Comparison of ENCODE assay signal across 8 mouse cellular contexts in genomic region chr6:40235793-40236470, GRCm38 (mm10).
DNase-seq lines count a peak whose midpoint lies in the region; ATAC-seq and TF ChIP-seq lines count a peak whose summit lies in the region.

No protein-coding gene starts in this region.

- TF ChIP-seq POLR2A in ES-Bruce4 (IDR thresholded peaks at IDR 0.05; ENCODE audit: insufficient read depth, low read length), result no peak

- no peak for ATAC-seq in erythroid progenitor cell, adult 5-6 weeks (replicated peaks; ENCODE audit: low FRiP score, poor library complexity, severe bottlenecking)

- no peak overlapping the region for H3K9ac ChIP-seq in ES-Bruce4 (ENCODE audit: low read depth, poor library complexity, severe bottlenecking)

- no peak for TF ChIP-seq EP300 in ES-Bruce4 (IDR thresholded peaks at IDR 0.05; ENCODE audit: insufficient read depth, low read depth, low read length)

- TF ChIP-seq CTCF in ES-Bruce4 (IDR thresholded peaks at IDR 0.05; ENCODE audit: low read depth, low read length), result peak; percentile 77

- no peaks in the 10 kb centered on the region for H3K27me3 ChIP-seq in ES-Bruce4 (ENCODE audit: control insufficient read depth, insufficient read depth, low read length, poor library complexity, severe bottlenecking)

- H3K36me3 ChIP-seq in ES-Bruce4 (ENCODE audit: control insufficient read depth, insufficient read depth, low read length, poor library complexity, severe bottlenecking), result no peaks in the 10 kb centered on the region

- peak; percentile 47 for DNase-seq in WW6 (ENCODE audit: low read depth, low spot score)
- DNase-seq in cerebellum, postnatal 36 days, result peak; percentile 73 to 81
- peak; percentile 23 for DNase-seq in gastrocnemius, postnatal 25 days
- DNase-seq in kidney, postnatal 4 days, result peak; percentile 90 to 92
- DNase-seq in lung, postnatal 10 days, result peak; percentile 81
- peak; percentile 24 for DNase-seq in skeletal muscle tissue, adult 2 months (ENCODE audit: low read depth, low spot score)

- H3K9me3 ChIP-seq in ES-Bruce4 (replicated peaks; ENCODE audit: control insufficient read depth, insufficient read depth, low read length, poor library complexity, severe bottlenecking), result no peaks in the 10 kb centered on the region

- no peak overlapping the region for H3K27ac ChIP-seq in ES-Bruce4 (ENCODE audit: insufficient read depth, low read length)

- H3K4me3 ChIP-seq in ES-Bruce4 (ENCODE audit: low read depth, low read length), result no peak overlapping the region

- no peaks in the 10 kb centered on the region for H3K4me1 ChIP-seq in ES-Bruce4 (ENCODE audit: control insufficient read depth, insufficient read depth, low read length)

Comparison
In these comparisons a context has a peak if more than half of its experiments do, and no peak if none do; other contexts are left out.
1. DNase-seq: peak in every context shown above with its lines; median percentile 91 in kidney, postnatal 4 days; 81 in lung, postnatal 10 days; 77 in cerebellum, postnatal 36 days; 47 in WW6; 24 in skeletal muscle tissue, adult 2 months; 23 in gastrocnemius, postnatal 25 days.